In the genomic region with DNA sequence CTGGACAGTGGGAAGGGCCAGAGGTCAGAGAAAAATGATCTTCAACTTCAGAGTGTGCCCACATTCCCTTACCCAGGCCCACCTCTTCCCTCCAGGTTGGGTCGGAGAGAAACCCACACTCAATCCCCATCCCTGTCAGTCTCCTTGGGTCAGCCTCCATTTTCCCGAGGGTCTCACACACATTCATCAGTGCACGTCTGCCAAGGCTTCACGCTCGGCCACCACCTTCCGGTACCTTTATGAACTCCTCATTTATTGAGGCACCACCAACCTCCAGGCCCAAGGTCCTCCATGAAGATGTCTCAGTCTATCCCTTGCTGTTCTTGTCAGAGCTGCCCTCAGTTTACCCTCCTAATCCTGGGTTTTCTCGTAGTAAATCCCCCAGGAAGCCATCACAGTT, we compare ENCODE assay signal across 17 mouse cellular contexts. TPM values are rescaled to one million over a fixed set of nuclear protein-coding genes. Genes with fewer than 3 reads are reported as not detected.
DNase-seq lines count a peak whose midpoint lies in the region; TF ChIP-seq lines count a peak whose summit lies in the region.
"Had no signal": no experiment of that assay in that cellular context is flagged by ENCODE, and none has a peak within 500 bp of the region (broad histone marks: within the 10 kb centered on the region; RNA-seq: fewer than 3 reads in every experiment).

No protein-coding gene starts in this region.

- H3K4me3 ChIP-seq in gastrocnemius, adult 2 months, result peak overlapping the region; percentile 83

- intact Hi-C loops in gastrocnemius, adult 2 months (cut with DNase I), result no loop called here

- DNase-seq in gastrocnemius, adult 2 months, result no peak
- DNase-seq in gastrocnemius, postnatal 10 days, result no peak
- DNase-seq in heart, adult 11 months, result peak; percentile 84
- DNase-seq in heart, adult 9 months (ENCODE audit: low spot score in 2 of 2), result no peak
- peak; percentile 37 for DNase-seq in testis, postnatal 10 days (ENCODE audit: low spot score)
- no peak for DNase-seq in testis, postnatal 14 days (ENCODE audit: low spot score)
- DNase-seq: adrenal gland, adult 2 months; adrenal gland, adult 8-10 months; adrenal gland, postnatal 10 days; adrenal gland, postnatal 14 days; adrenal gland, postnatal 25 days; adrenal gland, postnatal 36 days; B cell, adult 2 months; cerebellum, adult 11 months; cerebellum, adult 11-12 months; cerebellum, adult 18-20 months had no signal

- H3K27ac ChIP-seq in gastrocnemius, adult 2 months, result peak overlapping the region; percentile 98

- no peak for TF ChIP-seq CTCF in gastrocnemius, adult 2 months (IDR thresholded peaks at IDR 0.05)

RNA-seq across cellular contexts. Expression of a gene that starts 2.1 kb away (rescaled TPM):
- total RNA-seq in gastrocnemius, adult 2 months (2021), result 100 to 1,000 TPM; 215 to 248 TPM
- total RNA-seq in gastrocnemius, postnatal 10 days (2021), result 100 to 1,000 TPM; 122 to 216 TPM
- total RNA-seq: MEL had no signal

RNA-seq across cellular contexts. Expression of a gene that starts 20.2 kb away (rescaled TPM):
- 10 to 100 TPM; 48.8 to 75.8 TPM for total RNA-seq in gastrocnemius, adult 2 months (2021)
- total RNA-seq in gastrocnemius, postnatal 10 days (2021), result 100 to 1,000 TPM; 156 to 177 TPM

Comparison
In these comparisons a context has a peak if more than half of its experiments do, and no peak if none do; other contexts are left out.
1. DNase-seq: peak in heart, adult 11 months (single experiment) and testis, postnatal 10 days (single experiment); none in gastrocnemius, adult 2 months (single experiment), gastrocnemius, postnatal 10 days (single experiment), heart, adult 9 months (0 of 2) and testis, postnatal 14 days (single experiment).